Mouse (Mus musculus) kidney, postnatal 0 days (tissue): Measurements from ENCODE around the gene Scyl1. TPM values are rescaled to one million over a fixed set of nuclear protein-coding genes. Genes with fewer than 3 reads are reported as not detected.

Experiments
- ATAC-seq: fragments of 200-750 bp; cut with Nextera tagmentation; replicated peaks from 2 replicates; pipeline ENCODE4 v1.8.0; 2017; ENCODE audit warnings: low read depth, moderate number of reproducible peaks, moderate TSS enrichment, moderate library complexity; ENCODE audit not compliant: low FRiP score
- DNase-seq: peaks from one replicate; pipeline ENCODE4 v3.0.0-alpha.2; 2016; ENCODE audit warnings: low spot score
- H3K27ac ChIP-seq: fragments of 300-500 bp; sonication (generic); 2 replicates; pipeline ENCODE4 v1.5.1; 2014; ENCODE audit warnings: mild to moderate bottlenecking
- H3K27me3 ChIP-seq: fragments of 300-500 bp; sonication (generic); 2 replicates; pipeline ENCODE4 v1.6.1; 2014; ENCODE audit warnings: low read length, mixed read lengths; ENCODE audit not compliant: insufficient read depth
- H3K36me3 ChIP-seq: fragments of 300-500 bp; sonication (generic); 2 replicates; pipeline ENCODE4 v1.6.1; 2014; ENCODE audit warnings: low read length, mixed read lengths; ENCODE audit not compliant: insufficient read depth
- H3K4me1 ChIP-seq: fragments of 300-500 bp; sonication (generic); replicated peaks from 2 replicates; pipeline ENCODE4 v1.6.1; 2014; ENCODE audit warnings: antibody characterized with exemption, low read length, mixed read lengths; ENCODE audit not compliant: insufficient read depth
- H3K4me2 ChIP-seq: fragments of 300-500 bp; sonication (generic); 2 replicates; pipeline ENCODE4 v1.6.1; 2014; ENCODE audit warnings: mild to moderate bottlenecking, low read length, moderate library complexity, mixed read lengths
- H3K4me3 ChIP-seq: fragments of 300-500 bp; sonication (generic); replicated peaks from 2 replicates; pipeline ENCODE4 v1.5.1; 2014; ENCODE audit warnings: low read depth, low read length
- H3K9ac ChIP-seq: fragments of 300-500 bp; sonication (generic); 2 replicates; pipeline ENCODE4 v1.6.1; 2014; ENCODE audit warnings: low read depth, low read length
- H3K9me3 ChIP-seq: fragments of 300-500 bp; sonication (generic); replicated peaks from 2 replicates; pipeline ENCODE4 v1.6.1; 2016; ENCODE audit warnings: low read length, inconsistent platforms, mixed read lengths
- CTCF ChIP-seq: IDR thresholded peaks from 2 replicates; pipeline ENCODE4 v1.5.1; 2016; ENCODE audit warnings: antibody characterized with exemption, low read depth, mild to moderate bottlenecking, moderate library complexity
- WGBS: fragments of 180-500 bp; shearing (Covaris S2); extraction: QIAGEN DNeasy Blood & Tissue Kit; methylation state at CpG from one replicate; pipeline ENCODE4 v1.1.7; 2014; 5-methylcytosine and 5-hydroxymethylcytosine counted together
- polyA plus RNA-seq: library from polyadenylated mRNA; unstranded; fragments of >200 nt; fragmentation: Nextera tagmentation; extraction: Ambion mirVana; gene quantifications from 2 replicates; pipeline ENCODE4 v1.2.1, GENCODE M21; 2015

The Scyl1 gene
- polyA plus RNA-seq, 1 experiment from 2014 or later = 63.5 TPM

DNA sequence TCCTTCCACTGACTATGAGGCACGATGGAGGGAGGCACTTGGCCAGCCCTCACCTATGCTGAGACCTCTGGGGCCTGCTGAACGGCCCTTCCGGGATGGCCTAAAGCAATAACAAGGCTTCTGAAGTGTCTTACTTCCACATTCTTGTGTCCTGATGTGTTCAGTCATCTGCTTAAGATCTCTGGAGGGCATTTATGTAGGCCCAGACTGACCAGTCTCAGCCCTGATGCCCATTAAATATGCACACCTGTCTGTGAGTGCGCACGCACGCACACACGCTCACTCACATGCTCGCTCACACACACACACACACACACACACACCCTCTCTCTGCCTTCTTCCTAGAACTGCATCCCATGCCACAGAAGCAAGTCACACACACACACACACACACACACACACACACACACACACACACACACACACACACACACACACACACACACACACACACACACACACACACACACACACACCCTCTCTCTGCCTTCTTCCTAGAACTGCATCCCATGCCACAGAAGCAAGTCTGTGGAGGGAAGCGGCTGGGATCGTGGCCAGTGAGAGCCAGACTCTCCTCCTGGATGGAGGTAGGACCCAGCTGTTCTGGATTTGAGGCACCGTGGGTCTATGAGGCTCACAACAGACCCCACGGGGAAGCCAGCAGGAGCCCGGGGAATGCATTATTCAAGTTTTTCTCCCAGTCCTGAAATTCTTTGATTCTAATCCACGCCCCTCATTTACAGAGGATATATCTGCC, 37.9 kb upstream of the Scyl1 start:
- WGBS = 54% methylated on average over 14 of the region's 14 CpGs

GRCm38 (mm10) chr19:5807740-5808139, 36.5 kb upstream of the Scyl1 start:
- ATAC-seq (no peak), DNase-seq (no peak)
- Histone ChIP-seq H3K9ac (no peak overlapping the region), H3K4me2 (no peak overlapping the region), H3K9me3 (no peaks in the 10 kb centered on the region), H3K4me3 (no peak overlapping the region), H3K27ac (peak overlapping the region; percentile 100), H3K27me3 (no peaks in the 10 kb centered on the region), H3K36me3 (no peaks in the 10 kb centered on the region), H3K4me1 (peaks cover 70% of the 10 kb centered on the region)
- 69% methylated on average over 3 of the region's 3 CpGs for WGBS
- no peak for TF ChIP-seq CTCF

More for the DNA sequence above, 37.9 kb upstream of the Scyl1 start:
- Histone ChIP-seq H3K27ac (peak overlapping the region; percentile 94), H3K9me3 (no peaks in the 10 kb centered on the region), H3K4me1 (peaks cover 66% of the 10 kb centered on the region), H3K4me2 (no peak overlapping the region), H3K36me3 (no peaks in the 10 kb centered on the region), H3K9ac (0 out of 2 replicates have a peak overlapping the region, but pooled peaks have one; percentile 31), H3K4me3 (no peak overlapping the region), H3K27me3 (no peaks in the 10 kb centered on the region)
- DNase-seq (no peak), ATAC-seq (no peak)
- TF ChIP-seq CTCF = no peak

DNA sequence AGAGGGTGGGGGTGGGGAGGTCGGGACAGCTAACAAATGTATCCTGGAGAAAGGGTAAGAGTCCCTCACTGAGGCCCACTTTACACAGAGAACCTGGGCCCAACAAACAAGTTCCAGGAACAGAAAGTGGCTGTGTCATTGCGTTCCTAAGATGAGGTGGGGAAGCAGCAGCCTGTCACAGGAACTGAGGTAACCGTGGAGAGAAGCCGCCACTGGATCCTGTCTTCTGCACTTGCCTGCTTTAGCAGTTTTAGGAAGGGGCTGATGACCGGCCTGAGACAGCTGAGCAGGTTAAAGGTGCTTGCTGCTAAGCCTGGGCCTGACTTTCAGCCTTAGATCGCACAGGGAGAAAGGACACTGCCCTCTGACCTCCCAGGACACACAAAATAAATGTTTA, 35.6 kb upstream of the Scyl1 start:
- Histone ChIP-seq H3K9me3 (no peaks in the 10 kb centered on the region), H3K27ac (peak overlapping the region; percentile 100), H3K4me1 (peaks cover 61% of the 10 kb centered on the region), H3K9ac (no peak overlapping the region), H3K36me3 (no peaks in the 10 kb centered on the region), H3K4me2 (no peak overlapping the region), H3K4me3 (no peak overlapping the region), H3K27me3 (no peaks in the 10 kb centered on the region)
- DNase-seq = no peak
- ATAC-seq = no peak
- 31% methylated on average over 6 of the region's 6 CpGs for WGBS
- no peak for TF ChIP-seq CTCF

DNA sequence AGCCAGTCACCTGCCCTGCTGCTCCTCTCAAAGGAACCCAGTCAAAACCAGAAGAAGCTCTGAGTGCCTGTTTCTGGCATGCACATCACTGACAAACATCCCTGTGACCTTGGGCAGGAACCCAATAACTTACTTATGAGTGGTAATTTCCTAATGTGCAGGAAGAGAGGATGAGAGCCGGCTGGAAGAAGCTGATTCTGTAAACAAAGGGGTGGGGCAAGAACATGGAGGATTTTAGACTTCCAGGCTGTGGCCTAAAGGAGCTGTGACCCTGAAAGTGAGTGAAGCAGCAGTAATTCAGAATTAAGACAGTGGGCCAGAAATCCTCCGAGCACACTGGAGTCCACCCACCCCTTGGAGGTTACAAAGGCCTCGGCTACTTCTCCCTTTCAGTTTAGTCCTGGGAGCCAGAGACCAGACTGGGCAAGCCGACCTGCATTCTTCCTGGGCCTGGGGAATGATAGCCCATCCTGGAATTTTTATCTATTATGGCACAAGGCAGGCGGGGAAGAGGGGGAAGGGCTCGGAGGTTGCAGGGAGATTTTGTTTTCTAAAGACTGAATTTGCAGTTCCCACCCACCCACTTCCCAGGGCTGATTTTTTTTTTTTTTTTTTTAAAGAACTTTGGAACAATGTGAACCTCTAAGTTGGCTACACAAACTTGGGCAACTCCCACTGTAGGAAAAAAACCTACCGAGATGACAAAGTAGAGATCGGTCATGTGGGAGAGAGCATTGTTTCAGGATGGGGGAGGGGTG, 35.0 kb upstream of the Scyl1 start:
- peak; percentile 93 for DNase-seq
- no peaks in the 10 kb centered on the region for H3K27me3 ChIP-seq
- H3K4me2 ChIP-seq = peak overlapping the region; percentile 23
- H3K9ac ChIP-seq = no peak overlapping the region; the same call in 1 of the 2 replicates
- peaks cover 55% of the 10 kb centered on the region for H3K4me1 ChIP-seq
- no peak for TF ChIP-seq CTCF
- H3K27ac ChIP-seq = peak overlapping the region; percentile 100
- no peaks in the 10 kb centered on the region for H3K36me3 ChIP-seq
- no peaks in the 10 kb centered on the region for H3K9me3 ChIP-seq
- H3K4me3 ChIP-seq = no peak overlapping the region
- ATAC-seq = no peak
- 5% methylated on average over 8 of the region's 8 CpGs for WGBS

DNA sequence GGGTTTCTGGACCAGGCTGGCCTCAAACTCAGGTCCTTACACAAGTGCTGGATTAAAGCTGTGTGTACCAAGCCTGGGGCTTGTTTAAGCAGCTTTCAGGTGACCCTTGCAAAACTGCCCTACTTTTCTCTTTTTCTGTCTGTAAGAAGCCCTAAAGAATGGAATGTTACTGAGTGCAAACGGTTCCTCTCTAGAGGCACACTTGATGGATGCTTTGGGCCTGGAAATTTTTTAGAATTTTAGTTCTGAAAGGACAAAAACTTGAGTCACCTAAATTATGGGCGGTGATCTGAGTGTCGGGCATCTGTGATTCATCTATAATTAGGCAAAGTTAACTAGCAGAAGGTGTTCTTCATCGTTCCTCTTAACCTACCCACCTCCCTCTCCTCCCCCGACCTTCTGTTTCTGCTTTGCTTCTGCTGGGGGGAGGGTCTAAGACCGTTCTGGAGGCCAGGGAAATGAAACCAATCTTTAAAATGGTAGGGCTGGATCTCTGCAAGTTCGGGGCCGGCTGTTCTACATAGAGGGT, 33.2 kb upstream of the Scyl1 start:
- no peaks in the 10 kb centered on the region for H3K27me3 ChIP-seq
- WGBS = 26% methylated on average over 8 of the region's 8 CpGs
- no peak for TF ChIP-seq CTCF
- ATAC-seq = no peak
- H3K4me2 ChIP-seq = peak overlapping the region; percentile 91
- peaks cover 37% of the 10 kb centered on the region for H3K4me1 ChIP-seq
- H3K9me3 ChIP-seq = no peaks in the 10 kb centered on the region
- H3K36me3 ChIP-seq = no peaks in the 10 kb centered on the region
- H3K27ac ChIP-seq = peak overlapping the region; percentile 100
- H3K9ac ChIP-seq = peak overlapping the region; percentile 43
- DNase-seq = peak; percentile 62
- no peak overlapping the region for H3K4me3 ChIP-seq

DNA sequence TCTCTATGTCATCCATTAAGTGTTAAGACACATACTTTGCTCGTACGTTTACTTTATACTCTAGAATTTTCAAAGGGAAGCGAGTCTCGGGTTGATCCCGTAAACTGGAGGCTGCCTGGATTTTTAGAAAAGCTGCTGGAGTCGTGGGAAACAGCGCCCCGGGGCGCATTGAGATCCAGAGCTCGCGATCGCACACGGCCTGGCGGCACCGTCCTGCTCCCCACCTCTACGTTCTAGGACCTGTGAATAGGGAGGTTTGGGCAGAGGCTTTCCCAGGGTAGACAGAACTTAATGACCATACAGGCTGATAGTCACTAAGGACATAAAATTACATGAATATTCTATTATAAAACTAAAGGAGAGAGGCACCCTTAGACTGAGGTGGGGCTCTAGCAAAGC, 32.7 kb upstream of the Scyl1 start:
- Histone ChIP-seq H3K27ac (peak overlapping the region; percentile 100), H3K9me3 (no peaks in the 10 kb centered on the region), H3K4me2 (peak overlapping the region; percentile 91), H3K4me3 (peak overlapping the region; percentile 84; the same call in 1 of the 2 replicates), H3K4me1 (peaks cover 34% of the 10 kb centered on the region), H3K9ac (peak overlapping the region; percentile 43), H3K36me3 (peaks cover 3% of the 10 kb centered on the region; the same call in 1 of the 2 replicates), H3K27me3 (no peaks in the 10 kb centered on the region)
- DNase-seq (no peak), ATAC-seq (no peak)
- under 1% methylated on average over 16 of the region's 16 CpGs for WGBS
- TF ChIP-seq CTCF = no peak
